Mouse (Mus musculus): ENCODE results near the gene Rnf11.

The Rnf11 gene

GRCm38 (mm10) chr4:109484621-109485020 is at the start of gene Rnf11:
Rnf11 (minus strand) TSS chr4:109484728.
- in situ Hi-C loops (cut with MboI; ENCODE audit: low pct_unique_long_range_greater_than_20kb in 1 of 2, low sequenced_read_pairs in 2 of 2, unreplicated experiment in 1 of 2) = no loop called here

DNA sequence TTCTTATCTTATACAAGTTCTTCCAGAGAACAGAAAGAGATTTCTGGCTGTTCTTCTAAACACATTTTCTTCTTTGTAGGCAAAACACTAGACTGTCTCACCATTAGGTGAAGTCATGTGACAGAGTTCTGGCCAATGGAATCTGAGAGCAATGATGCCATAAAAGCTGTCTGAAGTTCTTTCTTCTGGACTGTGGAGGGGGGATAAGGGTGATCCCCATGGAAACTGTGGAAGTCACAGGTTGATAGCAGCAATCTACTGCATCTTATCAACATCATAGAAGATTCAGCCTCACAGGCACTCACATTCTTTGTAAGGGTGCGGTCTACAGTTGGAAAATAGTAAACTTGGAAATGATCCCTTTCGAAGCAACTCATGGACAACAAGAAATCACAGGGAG is 46.6 kb upstream of the Rnf11 start, which contains the start of gene 4930522H14Rik:
TSS of gene 4930522H14Rik (minus strand) at position 187 of the 400 bp plus-strand sequence.
- in situ Hi-C loops (cut with MboI; ENCODE audit: low pct_unique_long_range_greater_than_20kb in 1 of 2, low sequenced_read_pairs in 2 of 2, unreplicated experiment in 1 of 2) = no loop called here

DNA sequence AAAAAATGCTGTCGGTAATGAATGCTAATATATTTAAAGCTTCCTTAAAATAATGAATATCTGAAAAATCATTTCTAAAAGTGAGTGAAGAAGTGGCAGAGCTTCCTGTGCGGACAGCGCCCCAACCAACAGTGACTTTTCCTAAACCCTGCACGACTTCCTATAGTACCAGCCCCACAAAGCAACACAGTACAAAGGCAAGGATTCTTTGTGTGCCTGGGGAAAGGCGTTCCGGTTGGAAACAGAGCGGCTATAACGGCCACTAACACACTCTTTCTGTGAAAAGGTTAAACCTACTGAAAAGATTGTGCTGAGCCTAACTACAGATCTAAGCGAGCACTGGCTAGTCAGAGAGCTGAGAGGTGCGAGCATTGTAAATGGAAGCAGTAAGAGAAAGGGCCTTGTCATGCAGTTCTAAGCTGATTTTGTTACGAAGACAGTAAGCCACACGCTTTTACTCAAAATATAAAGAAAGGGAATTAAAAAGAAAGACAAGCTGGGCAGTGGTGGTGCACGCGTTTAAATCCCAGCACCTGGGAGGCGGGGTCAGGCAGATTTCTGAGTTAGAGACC is 45.8 kb upstream of the Rnf11 start:
- in situ Hi-C loops (cut with MboI; ENCODE audit: low pct_unique_long_range_greater_than_20kb in 1 of 2, low sequenced_read_pairs in 2 of 2, unreplicated experiment in 1 of 2) = no loop called here

GRCm38 (mm10) chr4:109504885-109505284 is 20.4 kb upstream of the Rnf11 start:
- in situ Hi-C loops (cut with MboI; ENCODE audit: low pct_unique_long_range_greater_than_20kb in 1 of 2, low sequenced_read_pairs in 2 of 2, unreplicated experiment in 1 of 2) = no loop called here

DNA sequence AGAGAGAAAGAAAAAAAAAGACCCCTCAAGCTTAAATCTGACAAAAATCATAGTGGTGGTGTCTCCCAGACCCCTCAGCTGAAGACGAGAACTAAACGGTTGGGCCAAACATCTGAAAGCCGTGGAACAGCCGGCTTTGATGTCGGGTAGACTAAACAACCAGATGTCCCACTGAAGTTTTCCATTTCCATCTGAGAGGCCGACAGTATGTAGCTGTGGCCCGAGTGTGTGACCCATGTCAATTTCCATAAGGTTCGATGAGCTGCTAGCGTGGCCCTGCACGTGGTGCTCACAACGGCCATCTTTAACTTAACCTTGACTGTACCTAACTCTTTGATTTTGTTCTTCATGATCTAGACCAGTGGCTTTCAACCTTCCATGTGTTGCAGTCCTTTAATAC is 13.9 kb upstream of the Rnf11 start:
- in situ Hi-C loops (cut with MboI; ENCODE audit: low pct_unique_long_range_greater_than_20kb in 1 of 2, low sequenced_read_pairs in 2 of 2, unreplicated experiment in 1 of 2) = loop anchor here in 1 of 2 experiments (10.0 kb wide), 1 partner anchor 126 kb away; no protein-coding TSS in a partner anchor

DNA sequence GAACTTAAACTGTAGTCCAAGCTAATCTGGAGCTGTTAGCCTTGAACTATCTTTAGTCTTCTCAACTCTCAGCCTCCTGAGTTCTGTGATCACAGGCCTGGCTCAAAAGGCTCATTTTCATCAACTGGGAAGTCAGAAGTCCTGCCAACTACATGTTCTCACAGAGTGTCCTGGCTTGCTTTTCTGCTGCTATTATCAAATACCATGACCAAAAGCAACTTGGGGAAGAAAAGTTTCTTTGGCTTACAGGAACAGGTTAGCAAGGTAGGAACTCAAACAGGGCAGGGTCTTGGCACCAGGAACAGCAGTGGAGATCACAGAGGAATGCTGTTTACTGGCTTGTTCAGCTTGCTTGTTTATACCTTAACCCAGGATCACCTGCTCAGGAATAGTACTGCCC is 9.1 kb upstream of the Rnf11 start:
- in situ Hi-C loops (cut with MboI; ENCODE audit: low pct_unique_long_range_greater_than_20kb in 1 of 2, low sequenced_read_pairs in 2 of 2, unreplicated experiment in 1 of 2) = loop anchor here in 1 of 2 experiments (10.0 kb wide), 1 partner anchor 131 kb away; no protein-coding TSS in a partner anchor

GRCm38 (mm10) chr4:109488812-109489211 is 4.3 kb upstream of the Rnf11 start:
- in situ Hi-C loops (cut with MboI; ENCODE audit: low pct_unique_long_range_greater_than_20kb in 1 of 2, low sequenced_read_pairs in 2 of 2, unreplicated experiment in 1 of 2) = no loop called here

DNA sequence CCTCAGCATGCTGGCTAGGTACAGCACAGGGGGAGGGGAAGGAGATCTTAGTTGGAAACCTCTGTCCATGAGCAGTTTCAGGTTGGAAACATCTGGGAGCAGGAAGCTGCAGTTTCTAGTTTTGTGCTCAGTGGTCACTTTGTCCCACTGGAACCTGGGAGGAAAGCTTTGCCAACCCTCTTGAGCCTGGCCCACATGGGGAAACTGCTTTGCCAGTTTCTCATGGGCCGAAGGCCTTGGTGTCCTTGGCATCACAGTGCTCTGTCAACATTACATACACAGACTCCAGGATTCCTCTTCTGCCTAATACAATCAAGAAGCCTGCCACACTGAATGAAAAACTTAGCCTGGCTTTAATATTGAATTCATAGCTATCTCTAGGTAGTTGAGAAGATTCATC is 1.8 kb downstream of the Rnf11 start:
- in situ Hi-C loops (cut with MboI; ENCODE audit: low pct_unique_long_range_greater_than_20kb in 1 of 2, low sequenced_read_pairs in 2 of 2, unreplicated experiment in 1 of 2) = no loop called here

- in situ Hi-C loops (cut with MboI; ENCODE audit: low pct_unique_long_range_greater_than_20kb in 1 of 2, low sequenced_read_pairs in 2 of 2, unreplicated experiment in 1 of 2) = no loop called here
Observed at GRCm38 (mm10) chr4:109481424-109481823, 3.1 kb downstream of the Rnf11 start.

GRCm38 (mm10) chr4:109477454-109477853 is 7.1 kb downstream of the Rnf11 start:
- in situ Hi-C loops (cut with MboI; ENCODE audit: low pct_unique_long_range_greater_than_20kb in 1 of 2, low sequenced_read_pairs in 2 of 2, unreplicated experiment in 1 of 2) = no loop called here

DNA sequence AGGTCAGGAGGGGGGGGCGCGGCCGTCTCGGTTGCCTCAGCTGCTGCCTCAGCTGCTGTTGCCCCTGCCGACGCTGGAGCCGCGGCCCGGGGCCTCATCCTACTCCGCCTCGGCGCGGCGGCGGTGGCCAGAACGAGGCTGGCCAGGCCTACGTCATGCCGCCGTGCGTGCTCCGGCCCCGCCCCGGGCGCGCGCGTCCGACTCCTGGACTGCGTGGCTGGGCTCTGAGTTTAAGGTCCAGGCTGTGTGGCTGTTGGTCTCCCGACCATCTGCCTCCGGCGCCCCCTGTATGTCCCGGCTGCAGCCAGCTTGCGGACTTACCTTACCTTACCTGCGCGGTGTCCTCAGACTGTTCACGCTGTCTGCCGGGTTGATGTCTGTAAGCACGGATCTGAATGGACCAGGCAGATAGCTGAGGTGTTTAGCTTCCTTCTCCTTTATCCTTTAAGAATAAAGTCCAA is 7.9 kb downstream of the Rnf11 start:
- in situ Hi-C loops (cut with MboI; ENCODE audit: low pct_unique_long_range_greater_than_20kb in 1 of 2, low sequenced_read_pairs in 2 of 2, unreplicated experiment in 1 of 2) = no loop called here

- in situ Hi-C loops (cut with MboI; ENCODE audit: low pct_unique_long_range_greater_than_20kb in 1 of 2, low sequenced_read_pairs in 2 of 2, unreplicated experiment in 1 of 2) = no loop called here
Observed at GRCm38 (mm10) chr4:109475577-109476553, 8.7 kb downstream of the Rnf11 start.

GRCm38 (mm10) chr4:109475078-109475477 is 9.4 kb downstream of the Rnf11 start:
- in situ Hi-C loops (cut with MboI; ENCODE audit: low pct_unique_long_range_greater_than_20kb in 1 of 2, low sequenced_read_pairs in 2 of 2, unreplicated experiment in 1 of 2) = no loop called here

GRCm38 (mm10) chr4:109472566-109472965 is 12.0 kb downstream of the Rnf11 start:
- in situ Hi-C loops (cut with MboI; ENCODE audit: low pct_unique_long_range_greater_than_20kb in 1 of 2, low sequenced_read_pairs in 2 of 2, unreplicated experiment in 1 of 2) = no loop called here

GRCm38 (mm10) chr4:109471606-109472005 is 12.9 kb downstream of the Rnf11 start:
- in situ Hi-C loops (cut with MboI; ENCODE audit: low pct_unique_long_range_greater_than_20kb in 1 of 2, low sequenced_read_pairs in 2 of 2, unreplicated experiment in 1 of 2) = no loop called here

- in situ Hi-C loops (cut with MboI; ENCODE audit: low pct_unique_long_range_greater_than_20kb in 1 of 2, low sequenced_read_pairs in 2 of 2, unreplicated experiment in 1 of 2) = no loop called here
Observed at GRCm38 (mm10) chr4:109467687-109468086, 16.8 kb downstream of the Rnf11 start.

DNA sequence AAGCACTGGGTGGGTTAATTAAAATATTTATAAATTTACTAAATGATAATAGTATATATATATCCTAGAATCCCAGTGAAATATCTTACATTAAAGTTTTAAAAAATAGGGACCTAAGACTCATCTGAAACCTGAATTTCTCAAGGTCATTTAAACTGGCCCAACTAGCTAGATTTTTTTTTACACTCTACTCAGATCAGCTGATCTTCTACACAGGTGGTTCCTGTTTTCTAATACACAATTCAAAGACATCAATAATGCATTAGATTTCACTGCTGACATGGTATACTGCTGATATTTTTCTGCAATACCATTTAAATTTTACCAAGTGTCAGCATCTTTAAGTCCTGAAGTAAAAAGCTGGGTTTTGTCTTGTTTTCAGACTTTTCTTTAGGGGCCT is 20.6 kb downstream of the Rnf11 start:
- in situ Hi-C loops (cut with MboI; ENCODE audit: low pct_unique_long_range_greater_than_20kb in 1 of 2, low sequenced_read_pairs in 2 of 2, unreplicated experiment in 1 of 2) = no loop called here

- in situ Hi-C loops (cut with MboI; ENCODE audit: low pct_unique_long_range_greater_than_20kb in 1 of 2, low sequenced_read_pairs in 2 of 2, unreplicated experiment in 1 of 2) = no loop called here
Observed at GRCm38 (mm10) chr4:109460421-109461179, 23.9 kb downstream of the Rnf11 start.

GRCm38 (mm10) chr4:109456821-109457220 is 27.7 kb downstream of the Rnf11 start:
- in situ Hi-C loops (cut with MboI; ENCODE audit: low pct_unique_long_range_greater_than_20kb in 1 of 2, low sequenced_read_pairs in 2 of 2, unreplicated experiment in 1 of 2) = no loop called here

Measured in mouse embryonic stem cell (cell line).